10 mouse cellular contexts compared by ENCODE assay signal in genomic region chr16:90418661-90419060, GRCm38 (mm10). TPM values are rescaled to one million over a fixed set of nuclear protein-coding genes. Genes with fewer than 3 reads are reported as not detected.
DNase-seq lines count a peak whose midpoint lies in the region; ATAC-seq and TF ChIP-seq lines count a peak whose summit lies in the region.
"Had no signal": no experiment of that assay in that cellular context is flagged by ENCODE, and none has a peak within 500 bp of the region (broad histone marks: within the 10 kb centered on the region; RNA-seq: fewer than 3 reads in every experiment).

No protein-coding gene starts in this region.

- no peak overlapping the region for H3K4me3 ChIP-seq in kidney, adult 2 months (ENCODE audit: insufficient read depth, low read depth, low read length)
- no peak overlapping the region for H3K4me3 ChIP-seq in intestine, postnatal 0 days (ENCODE audit: low read depth, low read length)
- H3K4me3 ChIP-seq in neural tube, embryonic 15.5 days (replicated peaks), result no peak overlapping the region
- H3K4me3 ChIP-seq: megakaryocyte, embryonic 14.5 days had no signal

- no peak overlapping the region for H3K4me2 ChIP-seq in intestine, postnatal 0 days (replicated peaks; ENCODE audit: low read depth)
- H3K4me2 ChIP-seq in neural tube, embryonic 15.5 days, result peak overlapping the region; percentile 26

- WGBS in kidney, adult 2 months, result 25% methylated on average over 12 of the region's 12 CpGs
- WGBS in intestine, postnatal 0 days, result 23% methylated on average over 12 of the region's 12 CpGs
- WGBS in neural tube, embryonic 15.5 days, result 5% methylated on average over 12 of the region's 12 CpGs

- H3K27ac ChIP-seq in kidney, adult 2 months (ENCODE audit: insufficient read depth, low read depth, low read length), result no peak overlapping the region
- no peak overlapping the region for H3K27ac ChIP-seq in intestine, postnatal 0 days (ENCODE audit: low read depth, low read length)
- peak overlapping the region; percentile 67; the same call in 1 of the 2 replicates for H3K27ac ChIP-seq in neural tube, embryonic 15.5 days (replicated peaks)

- no peaks in the 10 kb centered on the region for H3K9me3 ChIP-seq in intestine, postnatal 0 days (ENCODE audit: control insufficient read depth)
- no peaks in the 10 kb centered on the region for H3K9me3 ChIP-seq in neural tube, embryonic 15.5 days (replicated peaks)

- no peaks in the 10 kb centered on the region for H3K27me3 ChIP-seq in kidney, adult 2 months (replicated peaks; ENCODE audit: control insufficient read depth, insufficient read depth, low read length)
- H3K27me3 ChIP-seq in intestine, postnatal 0 days (replicated peaks; ENCODE audit: control insufficient read depth, insufficient read depth, low read length), result no peaks in the 10 kb centered on the region
- no peaks in the 10 kb centered on the region for H3K27me3 ChIP-seq in neural tube, embryonic 15.5 days (replicated peaks)

- ATAC-seq in intestine, postnatal 0 days, result 0 out of 2 replicates have a peak, but pooled peaks have one; percentile 23
- ATAC-seq in neural tube, embryonic 15.5 days (ENCODE audit: low FRiP score), result peak; percentile 66

- H3K9ac ChIP-seq in intestine, postnatal 0 days (ENCODE audit: low read depth, low read length), result no peak overlapping the region
- H3K9ac ChIP-seq in neural tube, embryonic 15.5 days (replicated peaks), result no peak overlapping the region

- H3K4me1 ChIP-seq in kidney, adult 2 months (ENCODE audit: control insufficient read depth, insufficient read depth, low read length), result peaks cover 10% of the 10 kb centered on the region
- H3K4me1 ChIP-seq in intestine, postnatal 0 days (replicated peaks; ENCODE audit: control insufficient read depth, insufficient read depth, low read length), result 0 out of 2 replicates have a peak, but pooled peaks cover 4% of the 10 kb centered on the region
- H3K4me1 ChIP-seq in neural tube, embryonic 15.5 days, result peaks cover 58% of the 10 kb centered on the region
- H3K4me1 ChIP-seq: megakaryocyte, embryonic 14.5 days had no signal

- TF ChIP-seq CTCF in kidney, adult 2 months (conservative IDR thresholded peaks at IDR 0.05; ENCODE audit: insufficient read depth, insufficient read length, low read depth, low read length), result no peak
- TF ChIP-seq CTCF in intestine, postnatal 0 days (IDR thresholded peaks at IDR 0.05; ENCODE audit: low read depth), result no peak

- H3K36me3 ChIP-seq in kidney, adult 2 months (ENCODE audit: control insufficient read depth, insufficient read depth, low read length), result no peaks in the 10 kb centered on the region
- H3K36me3 ChIP-seq in intestine, postnatal 0 days (ENCODE audit: control insufficient read depth, insufficient read depth), result no peaks in the 10 kb centered on the region
- no peaks in the 10 kb centered on the region for H3K36me3 ChIP-seq in neural tube, embryonic 15.5 days

- no peak for TF ChIP-seq POLR2A in kidney, adult 2 months (IDR thresholded peaks at IDR 0.05; ENCODE audit: low read depth, low read length)

- DNase-seq in kidney, adult 2 months, result peak; percentile 39
- no peak for DNase-seq in kidney, adult 18-20 months
- peak; percentile 67 for DNase-seq in embryo, embryonic 11.5 days (ENCODE audit: low read depth, low spot score)
- DNase-seq in gastrocnemius, postnatal 25 days, result no peak
- no peak for DNase-seq in right cerebral cortex, postnatal 4 days
- DNase-seq in left cerebral cortex, adult 18-20 months (ENCODE audit: low spot score in 2 of 2), result no peak
- DNase-seq: thymus, postnatal 36 days had no signal

RNA-seq across cellular contexts. Expression of gene Hunk, which starts 32.8 kb away (rescaled TPM):
- 2.1 and 2.3 TPM in 2 replicates for polyA plus RNA-seq in kidney, adult 2 months (2012; rRNA removed)
- 1.9 and 2.0 TPM in 2 replicates for polyA plus RNA-seq in intestine, postnatal 0 days (2015; fragmentation: Nextera tagmentation; extraction: Ambion mirVana)
- polyA plus RNA-seq in neural tube, embryonic 15.5 days (2015; fragmentation: Nextera tagmentation; extraction: Ambion mirVana), result 5.1 and 6.1 TPM in 2 replicates
- total RNA-seq in gastrocnemius, postnatal 25 days (2021), result under 1 TPM; 0.67 to 0.74 TPM
- total RNA-seq in left cerebral cortex, adult 18-20 months (2021), result 10 to 100 TPM; 13.0 to 16.8 TPM

Comparison
In these comparisons a context has a peak if more than half of its experiments do, and no peak if none do; other contexts are left out.
1. DNase-seq: peak in kidney, adult 2 months (single experiment) and embryo, embryonic 11.5 days (single experiment); none in kidney, adult 18-20 months (single experiment), gastrocnemius, postnatal 25 days (single experiment), right cerebral cortex, postnatal 4 days (single experiment) and left cerebral cortex, adult 18-20 months (0 of 2).